ENCODE assay signal across 8 mouse cellular contexts in the genomic region with DNA sequence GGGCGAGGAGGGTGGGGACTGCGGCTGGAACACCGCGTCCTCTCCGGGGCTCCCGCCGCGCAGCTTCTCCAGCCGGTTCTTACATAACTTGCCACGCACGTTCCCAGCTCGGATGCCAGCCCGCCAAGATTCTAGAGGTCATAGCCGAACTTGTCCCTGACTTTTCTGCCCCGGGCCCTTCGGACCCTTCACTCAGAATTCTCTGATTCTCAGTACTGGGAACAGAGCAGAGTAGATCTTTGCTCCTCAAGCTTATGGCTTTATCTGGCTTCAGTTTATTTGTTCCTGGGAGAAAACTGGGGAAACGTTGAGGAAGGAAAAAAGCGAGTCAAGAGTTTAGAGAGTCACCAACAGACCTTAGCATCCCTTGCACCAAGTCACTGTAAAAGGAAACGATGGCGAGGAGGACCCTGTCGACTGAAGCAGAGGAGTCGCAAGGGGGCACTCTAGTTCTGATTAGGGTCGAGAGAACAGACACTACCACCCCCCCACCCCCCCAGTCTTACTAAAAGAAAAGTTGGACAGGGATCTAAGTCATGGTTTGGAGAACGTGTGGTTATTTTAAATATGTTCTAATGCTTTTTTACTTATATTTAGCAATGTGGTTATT. TPM values are rescaled to one million over a fixed set of nuclear protein-coding genes. Genes with fewer than 3 reads are reported as not detected.
DNase-seq lines count a peak whose midpoint lies in the region; ATAC-seq and TF ChIP-seq lines count a peak whose summit lies in the region.

No protein-coding gene starts in this region.

- no peaks in the 10 kb centered on the region for H3K9me3 ChIP-seq in forebrain, embryonic 15.5 days
- H3K9me3 ChIP-seq in lung, embryonic 14.5 days (ENCODE audit: low read depth, low read length): no peaks in the 10 kb centered on the region

- H3K4me1 ChIP-seq in forebrain, embryonic 15.5 days: peaks cover 15% of the 10 kb centered on the region
- H3K4me1 ChIP-seq in lung, embryonic 14.5 days (ENCODE audit: insufficient read depth): no peaks in the 10 kb centered on the region

- no peaks in the 10 kb centered on the region for H3K27me3 ChIP-seq in forebrain, embryonic 15.5 days
- H3K27me3 ChIP-seq in lung, embryonic 14.5 days (ENCODE audit: insufficient read depth, low read length): no peaks in the 10 kb centered on the region

- no peaks in the 10 kb centered on the region for H3K36me3 ChIP-seq in forebrain, embryonic 15.5 days
- H3K36me3 ChIP-seq in lung, embryonic 14.5 days (ENCODE audit: insufficient read depth): peaks cover 10% of the 10 kb centered on the region; the same call in 1 of the 2 replicates

- 2% methylated on average over 24 of the region's 24 CpGs for WGBS in forebrain, embryonic 15.5 days
- WGBS in lung, embryonic 14.5 days: 2% methylated on average over 24 of the region's 24 CpGs

- DNase-seq in ES-CJ7 (ENCODE audit: low read depth, low spot score): peak; percentile 73
- DNase-seq in brain, adult 2 months (ENCODE audit: low read depth, low spot score): peak; percentile 88
- peak; percentile 74 to 81 for DNase-seq in heart, postnatal 36 days
- peak; percentile 71 to 72 for DNase-seq in layer of hippocampus, adult 8-10 months (ENCODE audit: low spot score in 2 of 2)
- peak; percentile 89 for DNase-seq in lung, embryonic 14.5 days
- peak; percentile 65 for DNase-seq in ovary, postnatal 36 days (ENCODE audit: low spot score)
- DNase-seq in urinary bladder, postnatal 36 days (ENCODE audit: low spot score in 2 of 2): peak; percentile 49 to 67

- TF ChIP-seq CTCF in lung, embryonic 14.5 days (IDR thresholded peaks at IDR 0.05; ENCODE audit: low read depth): peak; percentile 58

- intact Hi-C loops in heart, postnatal 36 days (cut with DNase I): loop anchor here (1.0 to 5.0 kb wide), 2 partner anchors 22 to 79 kb away; no protein-coding TSS in a partner anchor

- peak overlapping the region; percentile 100 for H3K4me2 ChIP-seq in forebrain, embryonic 15.5 days (replicated peaks)
- peak overlapping the region; percentile 83 for H3K4me2 ChIP-seq in lung, embryonic 14.5 days

- peak overlapping the region; percentile 56 for H3K4me3 ChIP-seq in forebrain, embryonic 15.5 days
- H3K4me3 ChIP-seq in lung, embryonic 14.5 days (ENCODE audit: low read depth, low read length): peak overlapping the region; percentile 42

- no peak overlapping the region for H3K27ac ChIP-seq in forebrain, embryonic 15.5 days (replicated peaks)
- peak overlapping the region; percentile 42; the same call in 1 of the 2 replicates for H3K27ac ChIP-seq in lung, embryonic 14.5 days (ENCODE audit: low read depth)

- H3K9ac ChIP-seq in forebrain, embryonic 15.5 days (replicated peaks): peak overlapping the region; percentile 34
- H3K9ac ChIP-seq in lung, embryonic 14.5 days: peak overlapping the region; percentile 48

- no peak for ATAC-seq in forebrain, embryonic 15.5 days (replicated peaks)
- no peak for ATAC-seq in lung, embryonic 14.5 days (ENCODE audit: insufficient read depth)

RNA-seq across cellular contexts. Expression of a gene that starts 0.9 kb away (rescaled TPM):
- polyA plus RNA-seq in forebrain, embryonic 15.5 days (2015; fragmentation: Nextera tagmentation; extraction: Ambion mirVana): 4.3 TPM in 2 replicates
- total RNA-seq in heart, postnatal 36 days (2021): 10 to 100 TPM in 1 of 2 experiments, 1 to 10 TPM in 1; 4.5 to 20.1 TPM
- 10 to 100 TPM; 13.7 to 30.2 (median 21.4) TPM for total RNA-seq in layer of hippocampus, adult 8-10 months (2022)
- polyA plus RNA-seq in lung, embryonic 14.5 days (2014; fragmentation: Nextera tagmentation; extraction: Ambion mirVana): 5.3 and 6.4 TPM in 2 replicates

RNA-seq across cellular contexts. Expression of a gene that starts 8.9 kb away (rescaled TPM):
- polyA plus RNA-seq in forebrain, embryonic 15.5 days (2015; fragmentation: Nextera tagmentation; extraction: Ambion mirVana): 12.7 and 14.7 TPM in 2 replicates
- 10 to 100 TPM; 11.4 to 11.7 TPM for total RNA-seq in heart, postnatal 36 days (2021)
- total RNA-seq in layer of hippocampus, adult 8-10 months (2022): 10 to 100 TPM in 1 of 4 experiments, 1 to 10 TPM in 3; 2.9 to 11.2 (median 5.9) TPM
- 51.4 and 55.4 TPM in 2 replicates for polyA plus RNA-seq in lung, embryonic 14.5 days (2014; fragmentation: Nextera tagmentation; extraction: Ambion mirVana)

RNA-seq across cellular contexts. Expression of a gene that starts 10.8 kb away (rescaled TPM):
- 31.3 and 39.8 TPM in 2 replicates for polyA plus RNA-seq in forebrain, embryonic 15.5 days (2015; fragmentation: Nextera tagmentation; extraction: Ambion mirVana)
- total RNA-seq in heart, postnatal 36 days (2021): 100 to 1,000 TPM; 114 to 122 TPM
- 10 to 100 TPM; 53.9 to 75.7 (median 70.1) TPM for total RNA-seq in layer of hippocampus, adult 8-10 months (2022)
- polyA plus RNA-seq in lung, embryonic 14.5 days (2014; fragmentation: Nextera tagmentation; extraction: Ambion mirVana): 44.5 and 47.9 TPM in 2 replicates

RNA-seq across cellular contexts. Expression of a gene that starts 11.6 kb away (rescaled TPM):
- polyA plus RNA-seq in forebrain, embryonic 15.5 days (2015; fragmentation: Nextera tagmentation; extraction: Ambion mirVana): 294 and 306 TPM in 2 replicates
- total RNA-seq in heart, postnatal 36 days (2021): 100 to 1,000 TPM; 318 to 326 TPM
- 100 to 1,000 TPM; 125 to 159 (median 138) TPM for total RNA-seq in layer of hippocampus, adult 8-10 months (2022)
- polyA plus RNA-seq in lung, embryonic 14.5 days (2014; fragmentation: Nextera tagmentation; extraction: Ambion mirVana): 312 and 328 TPM in 2 replicates

RNA-seq across cellular contexts. Expression of a gene that starts 21.6 kb away (rescaled TPM):
- 10.5 and 14.0 TPM in 2 replicates for polyA plus RNA-seq in forebrain, embryonic 15.5 days (2015; fragmentation: Nextera tagmentation; extraction: Ambion mirVana)
- total RNA-seq in heart, postnatal 36 days (2021): 100 to 1,000 TPM; 152 to 202 TPM
- 10 to 100 TPM in 3 of 4 experiments, 1 to 10 TPM in 1; 9.8 to 14.4 (median 11.1) TPM for total RNA-seq in layer of hippocampus, adult 8-10 months (2022)
- 10.4 and 12.5 TPM in 2 replicates for polyA plus RNA-seq in lung, embryonic 14.5 days (2014; fragmentation: Nextera tagmentation; extraction: Ambion mirVana)
